Mouse (Mus musculus): ENCODE measurements at regions not wholly inside any gene's neighbourhood (a gene's known extent, or its start where the extent isn't known, plus 50 kb on each side); places are given as distances from the start of the nearest gene placed in this dataset.

GRCm38 (mm10) chr3:143909341-143909740 is 295.7 kb downstream of the Lmo4 start:
- H3K27me3 ChIP-seq (ENCODE audit: control insufficient read depth in 1 of 2, insufficient read depth in 2 of 2, low read length in 2 of 2), result no peaks in the 10 kb centered on the region
- no peak for DNase-seq (ENCODE audit: low read depth, low spot score)
- no peak overlapping the region for H3K4me3 ChIP-seq (ENCODE audit: control insufficient read depth in 1 of 2, insufficient read depth in 1 of 2, low read depth in 2 of 2, low read length in 2 of 2)
- TF ChIP-seq MAFK (IDR thresholded peaks at IDR 0.05; ENCODE audit: borderline replicate concordance, low read depth, low read length), result no peak
- TF ChIP-seq USF2 (IDR thresholded peaks at IDR 0.05; ENCODE audit: borderline replicate concordance in 1 of 2, insufficient read depth in 1 of 2, low read depth in 1 of 2, low read length in 2 of 2), result no peak
- TF ChIP-seq RAD21 (IDR thresholded peaks at IDR 0.05; ENCODE audit: low read depth, low read length), result no peak
- no peak for TF ChIP-seq MXI1 (IDR thresholded peaks at IDR 0.05; ENCODE audit: low read depth, low read length)
- no peak for TF ChIP-seq NELFE (IDR thresholded peaks at IDR 0.05; ENCODE audit: low read depth, low read length)
- no peak for TF ChIP-seq GABPA (IDR thresholded peaks at IDR 0.05; ENCODE audit: low read depth, low read length)
- no peak for TF ChIP-seq CHD2 (IDR thresholded peaks at IDR 0.05; ENCODE audit: low read length)
- no peak for TF ChIP-seq MAX (IDR thresholded peaks at IDR 0.05; ENCODE audit: low read length)
- no peak for TF ChIP-seq TAL1 (IDR thresholded peaks at IDR 0.05; ENCODE audit: low read length)
- TF ChIP-seq NRF1 (IDR thresholded peaks at IDR 0.05; ENCODE audit: insufficient read depth, low read depth, low read length, poor library complexity, severe bottlenecking), result no peak
- H3K9me3 ChIP-seq (replicated peaks; ENCODE audit: insufficient read depth, low read length), result no peaks in the 10 kb centered on the region
- H3K4me1 ChIP-seq (ENCODE audit: control insufficient read depth in 1 of 2, insufficient read depth in 2 of 2, low read length in 2 of 2), result no peaks in the 10 kb centered on the region
- no peak overlapping the region for H3K27ac ChIP-seq (ENCODE audit: control insufficient read depth, low read depth, low read length)
- no peaks in the 10 kb centered on the region for H3K79me2 ChIP-seq (ENCODE audit: control insufficient read depth, insufficient read depth, low read length, poor library complexity)
- H3K36me3 ChIP-seq (ENCODE audit: control insufficient read depth in 1 of 2, insufficient read depth in 2 of 2, low read length in 2 of 2), result no peaks in the 10 kb centered on the region
- no peak overlapping the region for H3K9ac ChIP-seq (ENCODE audit: control insufficient read depth, low read depth, low read length, poor library complexity, severe bottlenecking)

GRCm38 (mm10) chr3:143903421-143903820 is 301.6 kb downstream of the Lmo4 start:
- no peak for TF ChIP-seq MAZ (IDR thresholded peaks at IDR 0.05; ENCODE audit: low read depth, low read length)
- TF ChIP-seq MAX (IDR thresholded peaks at IDR 0.05; ENCODE audit: low read length), result no peak
- no peak for TF ChIP-seq TAL1 (IDR thresholded peaks at IDR 0.05; ENCODE audit: low read length)
- no peak for TF ChIP-seq GABPA (IDR thresholded peaks at IDR 0.05; ENCODE audit: low read depth, low read length)
- no peak for TF ChIP-seq ZKSCAN1 (IDR thresholded peaks at IDR 0.05; ENCODE audit: low read depth, low read length)
- no peak for TF ChIP-seq BHLHE40 (IDR thresholded peaks at IDR 0.05; ENCODE audit: borderline replicate concordance, low read depth, low read length)
- no peak for TF ChIP-seq GATA1 (IDR thresholded peaks at IDR 0.05; ENCODE audit: low read depth, low read length)
- no peak for TF ChIP-seq RCOR1 (IDR thresholded peaks at IDR 0.05; ENCODE audit: low read depth, low read length)
- no peak for TF ChIP-seq ZC3H11A (IDR thresholded peaks at IDR 0.05; ENCODE audit: low read depth, low read length)
- no peak for TF ChIP-seq POLR2A (IDR thresholded peaks at IDR 0.05; ENCODE audit: control insufficient read depth in 1 of 2, insufficient read depth in 1 of 2, low read depth in 1 of 2, low read length in 2 of 2, poor library complexity in 1 of 2)
- no peak for TF ChIP-seq MEF2A (IDR thresholded peaks at IDR 0.05; ENCODE audit: extremely low read depth, insufficient replicate concordance, low read depth, low read length, poor library complexity, severe bottlenecking)
- TF ChIP-seq ETS1 (IDR thresholded peaks at IDR 0.05; ENCODE audit: low read depth, low read length), result no peak
- no peak for TF ChIP-seq ZNF384 (IDR thresholded peaks at IDR 0.05; ENCODE audit: low read depth, low read length)
- TF ChIP-seq RAD21 (IDR thresholded peaks at IDR 0.05; ENCODE audit: low read depth, low read length), result no peak
- TF ChIP-seq MAFK (IDR thresholded peaks at IDR 0.05; ENCODE audit: borderline replicate concordance, low read depth, low read length), result no peak
- TF ChIP-seq USF2 (IDR thresholded peaks at IDR 0.05; ENCODE audit: borderline replicate concordance in 1 of 2, insufficient read depth in 1 of 2, low read depth in 1 of 2, low read length in 2 of 2), result no peak
- no peak for TF ChIP-seq MYB (IDR thresholded peaks at IDR 0.05; ENCODE audit: low read depth, low read length)
- no peak for TF ChIP-seq JUND (IDR thresholded peaks at IDR 0.05; ENCODE audit: low read depth, low read length)
- no peak for TF ChIP-seq ZMIZ1 (IDR thresholded peaks at IDR 0.05; ENCODE audit: low read depth, low read length)
- no peaks in the 10 kb centered on the region for H3K36me3 ChIP-seq (ENCODE audit: control insufficient read depth in 1 of 2, insufficient read depth in 2 of 2, low read length in 2 of 2)
- no peaks in the 10 kb centered on the region for H3K4me1 ChIP-seq (ENCODE audit: control insufficient read depth in 1 of 2, insufficient read depth in 2 of 2, low read length in 2 of 2)
- no peaks in the 10 kb centered on the region for H3K27me3 ChIP-seq (ENCODE audit: control insufficient read depth in 1 of 2, insufficient read depth in 2 of 2, low read length in 2 of 2)
- H3K4me3 ChIP-seq (ENCODE audit: control insufficient read depth in 1 of 2, insufficient read depth in 1 of 2, low read depth in 2 of 2, low read length in 2 of 2), result no peak overlapping the region
- H3K27ac ChIP-seq (ENCODE audit: control insufficient read depth, low read depth, low read length), result no peak overlapping the region
- DNase-seq (ENCODE audit: low read depth, low spot score), result no peak
- H3K79me2 ChIP-seq (ENCODE audit: control insufficient read depth, insufficient read depth, low read length, poor library complexity), result no peaks in the 10 kb centered on the region
- no peak overlapping the region for H3K9ac ChIP-seq (ENCODE audit: control insufficient read depth, low read depth, low read length, poor library complexity, severe bottlenecking)
- H3K9me3 ChIP-seq (replicated peaks; ENCODE audit: insufficient read depth, low read length), result no peaks in the 10 kb centered on the region
